Comparison of ENCODE assay signal across 8 mouse cellular contexts in genomic region chr19:55316109-55316714, GRCm38 (mm10). TPM values are rescaled to one million over a fixed set of nuclear protein-coding genes. Genes with fewer than 3 reads are reported as not detected.
DNase-seq lines count a peak whose midpoint lies in the region; ATAC-seq and TF ChIP-seq lines count a peak whose summit lies in the region.

Gene Vti1a, plus strand, starts transcription at chr19:55316295.

- in situ Hi-C loops in Patski (cut with MboI; ENCODE audit: low pct_unique_long_range_greater_than_20kb) = loop anchor here (10.0 to 25.0 kb wide), 2 partner anchors 221 to 1279 kb away; partner anchors contain the start of gene Adra2a

- peak within 1 kb of the TSS; percentile 84 for H3K4me3 ChIP-seq in hindbrain, embryonic 13.5 days

- CTCF ChIA-PET in Patski (lab: Charles Lee) = interaction anchor here (0.7 to 1.5 kb wide), 5 partner anchors 9 to 65 kb away, joined by 3 to 8 read pairs (median 3); no protein-coding TSS in a partner anchor

- H3K27ac ChIP-seq in hindbrain, embryonic 13.5 days = peak within 1 kb of the TSS; percentile 80

- under 1% methylated on average over 48 of the region's 48 CpGs for WGBS in hindbrain, embryonic 13.5 days

- ATAC-seq in Patski = peak; percentile 85
- peak; percentile 93 for ATAC-seq in hindbrain, embryonic 13.5 days (ENCODE audit: low FRiP score)

- H3K36me3 ChIP-seq in hindbrain, embryonic 13.5 days = peaks cover 9% of the 10 kb centered on the region

- TF ChIP-seq CTCF in Patski (IDR thresholded peaks at IDR 0.05) = peak; percentile 99

- no peaks in the 10 kb centered on the region for H3K9me3 ChIP-seq in hindbrain, embryonic 13.5 days

- POLR2A ChIA-PET in Patski (lab: Charles Lee) = interaction anchor here (0.6 to 1.4 kb wide), 5 partner anchors 9 to 855 kb away, joined by 3 read pairs; no protein-coding TSS in a partner anchor

- H3K4me1 ChIP-seq in hindbrain, embryonic 13.5 days (replicated peaks) = peaks cover 41% of the 10 kb centered on the region

- H3K27me3 ChIP-seq in Patski = no peaks in the 10 kb centered on the region
- no peaks in the 10 kb centered on the region for H3K27me3 ChIP-seq in hindbrain, embryonic 13.5 days

- H3K4me2 ChIP-seq in hindbrain, embryonic 13.5 days = peak within 1 kb of the TSS; percentile 92

- peak; percentile 90 for DNase-seq in Patski (ENCODE audit: low read depth, low spot score)
- peak; percentile 98 to 99 for DNase-seq in cerebellum, postnatal 14 days
- peak; percentile 76 to 81 for DNase-seq in frontal cortex, postnatal 14 days (ENCODE audit: low spot score in 2 of 2)
- DNase-seq in layer of hippocampus, postnatal 25 days (ENCODE audit: extremely low spot score in 1 of 2, low spot score in 1 of 2) = peak; percentile 87
- peak; percentile 85 for DNase-seq in lung, postnatal 25 days (ENCODE audit: low spot score)
- DNase-seq in retina, embryonic 14.5 days (ENCODE audit: low spot score) = peak; percentile 95
- DNase-seq in thymus, postnatal 4 days = peak; percentile 89

- H3K9ac ChIP-seq in hindbrain, embryonic 13.5 days = peak within 1 kb of the TSS; percentile 84

RNA-seq across cellular contexts. Expression of gene Vti1a, which starts in this region (rescaled TPM):
- polyA plus RNA-seq in Patski (2021) = 41.4 TPM
- polyA plus RNA-seq in hindbrain, embryonic 13.5 days (2015; fragmentation: Nextera tagmentation; extraction: Ambion mirVana) = 30.1 and 30.7 TPM in 2 replicates
- 10 to 100 TPM; 53.6 to 56.2 TPM for total RNA-seq in layer of hippocampus, postnatal 25 days (2021)

Comparison
In these comparisons a context has a peak if more than half of its experiments do, and no peak if none do; other contexts are left out.
1. Peak in every context shown above with its lines: DNase-seq, ATAC-seq, H3K4me3 ChIP-seq and H3K27ac ChIP-seq.